Mouse (Mus musculus): ENCODE measurements around the gene Wipf1.
"Not testable (repeated sequence)": the region's sequence is repeated elsewhere in the genome, so short reads cannot be mapped to it uniquely, and the experiment has no call there.

Wipf1 gene

GRCm38 (mm10) chr2:73506337-73506736 is 23.2 kb downstream of the Wipf1 start:
- not testable (repeated sequence) for DNase-seq (ENCODE audit: low spot score)

GRCm38 (mm10) chr2:73502863-73503429 is 26.6 kb downstream of the Wipf1 start:
- DNase-seq (ENCODE audit: low spot score): no peak

GRCm38 (mm10) chr2:73500864-73501263 is 28.7 kb downstream of the Wipf1 start:
- DNase-seq (ENCODE audit: low spot score): no peak

- no peak for DNase-seq (ENCODE audit: low spot score)
These were observed 31.2 kb downstream of the Wipf1 start for GRCm38 (mm10) chr2:73498322-73498721.

GRCm38 (mm10) chr2:73497572-73497971 is 32.0 kb downstream of the Wipf1 start:
- DNase-seq (ENCODE audit: low spot score): no peak

- DNase-seq (ENCODE audit: low spot score): no peak
These were observed 32.6 kb downstream of the Wipf1 start for GRCm38 (mm10) chr2:73496944-73497343.

GRCm38 (mm10) chr2:73496329-73496685 is 33.2 kb downstream of the Wipf1 start:
- DNase-seq (ENCODE audit: low spot score): no peak

- no peak for DNase-seq (ENCODE audit: low spot score)
These were observed 33.8 kb downstream of the Wipf1 start for GRCm38 (mm10) chr2:73495617-73496328.

- no peak for DNase-seq (ENCODE audit: low spot score)
These were observed 36.0 kb downstream of the Wipf1 start for GRCm38 (mm10) chr2:73493517-73493916.

GRCm38 (mm10) chr2:73491442-73492241 is 37.9 kb downstream of the Wipf1 start:
- no peak for DNase-seq (ENCODE audit: low spot score)

- DNase-seq (ENCODE audit: low spot score): no peak
These were observed 39.1 kb downstream of the Wipf1 start for GRCm38 (mm10) chr2:73490466-73490865.

GRCm38 (mm10) chr2:73486120-73486601 is 43.4 kb downstream of the Wipf1 start:
- DNase-seq (ENCODE audit: low spot score): no peak

GRCm38 (mm10) chr2:73485236-73486119 is 44.1 kb downstream of the Wipf1 start:
- DNase-seq (ENCODE audit: low spot score): no peak

- no peak for DNase-seq (ENCODE audit: low spot score)
These were observed 44.8 kb downstream of the Wipf1 start for GRCm38 (mm10) chr2:73484561-73485235.

GRCm38 (mm10) chr2:73478805-73479204 is 50.7 kb downstream of the Wipf1 start:
- no peak for DNase-seq (ENCODE audit: low spot score)

- DNase-seq (ENCODE audit: low spot score): no peak
These were observed 52.0 kb downstream of the Wipf1 start for GRCm38 (mm10) chr2:73477501-73477900.

- DNase-seq (ENCODE audit: low spot score): no peak
These were observed 54.0 kb downstream of the Wipf1 start for GRCm38 (mm10) chr2:73475519-73475918.

- DNase-seq (ENCODE audit: low spot score): no peak
These were observed 57.4 kb downstream of the Wipf1 start for GRCm38 (mm10) chr2:73472130-73472529.

- no peak for DNase-seq (ENCODE audit: low spot score)
These were observed 59.3 kb downstream of the Wipf1 start for GRCm38 (mm10) chr2:73470146-73470630.

GRCm38 (mm10) chr2:73469552-73469951 is 60.0 kb downstream of the Wipf1 start:
- no peak for DNase-seq (ENCODE audit: low spot score)

GRCm38 (mm10) chr2:73468993-73469392 is 60.5 kb downstream of the Wipf1 start:
- no peak for DNase-seq (ENCODE audit: low spot score)
